Mouse (Mus musculus): Measurements from ENCODE around the gene Gm45234. TPM values are rescaled to one million over a fixed set of nuclear protein-coding genes. Genes with fewer than 3 reads are reported as not detected.

Gm45234 gene
- polyA plus RNA-seq, 2 experiments: not detected

- no peaks in the 10 kb centered on the region for H3K27me3 ChIP-seq (ENCODE audit: control insufficient read depth, insufficient read depth, low read length)
- no peak overlapping the region for H3K4me2 ChIP-seq (ENCODE audit: low read depth)
- H3K9ac ChIP-seq (replicated peaks): no peak overlapping the region
- no peak overlapping the region for H3K27ac ChIP-seq
- ATAC-seq (ENCODE audit: insufficient read depth): no peak
- DNase-seq (ENCODE audit: low read depth in 3 of 3, low spot score in 3 of 3): no peak
- 87% methylated on average over 2 of the region's 2 CpGs for WGBS (ENCODE audit: insufficient replicate concordance)
- TF ChIP-seq CTCF (IDR thresholded peaks at IDR 0.05; ENCODE audit: low read depth) (no peak), EP300 (IDR thresholded peaks at IDR 0.05; ENCODE audit: low read depth) (no peak)
- peaks cover 0 to 2% of the 10 kb centered on the region in 2 experiments; a peak in 2 of 4 replicates for H3K4me1 ChIP-seq (replicated peaks; ENCODE audit: control insufficient read depth in 2 of 2, insufficient read depth in 2 of 2, low read length in 1 of 2)
- H3K9me3 ChIP-seq (ENCODE audit: control insufficient read depth, low read length): no peaks in the 10 kb centered on the region
- peaks cover 84% of the 10 kb centered on the region for H3K36me3 ChIP-seq (replicated peaks; ENCODE audit: control insufficient read depth, insufficient read depth, low read depth)
- no peak overlapping the region for H3K4me3 ChIP-seq (ENCODE audit: insufficient read depth in 1 of 2, low read depth in 2 of 2, low read length in 2 of 2)
Observed at GRCm38 (mm10) chr6:124704417-124704816, 51.4 kb downstream of the Gm45234 start.

GRCm38 (mm10) chr6:124703789-124704188, 52.0 kb downstream of the Gm45234 start:
- H3K27ac ChIP-seq: no peak overlapping the region
- peaks cover 0 to 2% of the 10 kb centered on the region in 2 experiments; a peak in 1 of 4 replicates for H3K4me1 ChIP-seq (replicated peaks; ENCODE audit: control insufficient read depth in 2 of 2, insufficient read depth in 2 of 2, low read length in 1 of 2)
- whole genome bisulfite sequencing (ENCODE audit: insufficient replicate concordance): 42% methylated on average over 7 of the region's 7 CpGs
- no peak for TF ChIP-seq EP300 (IDR thresholded peaks at IDR 0.05; ENCODE audit: low read depth)
- TF ChIP-seq CTCF (IDR thresholded peaks at IDR 0.05; ENCODE audit: low read depth): no peak
- H3K9ac ChIP-seq (replicated peaks): no peak overlapping the region
- no peaks in the 10 kb centered on the region for H3K9me3 ChIP-seq (ENCODE audit: control insufficient read depth, low read length)
- no peak for DNase-seq (ENCODE audit: low read depth in 3 of 3, low spot score in 3 of 3)
- no peak for ATAC-seq (ENCODE audit: insufficient read depth)
- H3K4me3 ChIP-seq (ENCODE audit: insufficient read depth in 1 of 2, low read depth in 2 of 2, low read length in 2 of 2): no peak overlapping the region
- no peak overlapping the region for H3K4me2 ChIP-seq (ENCODE audit: low read depth)
- H3K36me3 ChIP-seq (replicated peaks; ENCODE audit: control insufficient read depth, insufficient read depth, low read depth): peaks cover 90% of the 10 kb centered on the region
- H3K27me3 ChIP-seq (ENCODE audit: control insufficient read depth, insufficient read depth, low read length): no peaks in the 10 kb centered on the region

- Histone ChIP-seq H3K4me2 (ENCODE audit: low read depth) (no peak overlapping the region), H3K4me1 (replicated peaks; ENCODE audit: control insufficient read depth in 2 of 2, insufficient read depth in 2 of 2, low read length in 1 of 2) (no peaks in the 10 kb centered on the region), H3K27ac (no peak overlapping the region), H3K4me3 (ENCODE audit: insufficient read depth in 1 of 2, low read depth in 2 of 2, low read length in 2 of 2) (no peak overlapping the region), H3K9ac (replicated peaks) (no peak overlapping the region), H3K36me3 (replicated peaks; ENCODE audit: control insufficient read depth, insufficient read depth, low read depth) (peaks cover 88% of the 10 kb centered on the region), H3K9me3 (ENCODE audit: control insufficient read depth, low read length) (no peaks in the 10 kb centered on the region), H3K27me3 (ENCODE audit: control insufficient read depth, insufficient read depth, low read length) (no peaks in the 10 kb centered on the region)
- ATAC-seq (ENCODE audit: insufficient read depth) (peak; percentile 55; the same call in 1 of the 2 replicates), DNase-seq (ENCODE audit: low read depth in 3 of 3, low spot score in 3 of 3) (peak in 1 of 3 experiments; percentile 54)
- TF ChIP-seq EP300 (IDR thresholded peaks at IDR 0.05; ENCODE audit: low read depth): no peak
- TF ChIP-seq CTCF (IDR thresholded peaks at IDR 0.05; ENCODE audit: low read depth): peak; percentile 91
- 47% methylated on average over 3 of the region's 3 CpGs for WGBS (ENCODE audit: insufficient replicate concordance)
Observed at GRCm38 (mm10) chr6:124702784-124703103, 53.1 kb downstream of the Gm45234 start.

GRCm38 (mm10) chr6:124702102-124702783, 53.6 kb downstream of the Gm45234 start:
- H3K4me1 ChIP-seq (replicated peaks; ENCODE audit: control insufficient read depth in 2 of 2, insufficient read depth in 2 of 2, low read length in 1 of 2): no peaks in the 10 kb centered on the region
- H3K27ac ChIP-seq: no peak overlapping the region
- 81% methylated on average over 17 of the region's 17 CpGs for WGBS (ENCODE audit: insufficient replicate concordance)
- ATAC-seq (ENCODE audit: insufficient read depth) (no peak; the same call in 1 of the 2 replicates), DNase-seq (ENCODE audit: low read depth in 3 of 3, low spot score in 3 of 3) (no peak)
- no peaks in the 10 kb centered on the region for H3K9me3 ChIP-seq (ENCODE audit: control insufficient read depth, low read length)
- TF ChIP-seq EP300 (IDR thresholded peaks at IDR 0.05; ENCODE audit: low read depth): no peak
- peak; percentile 28; the same call in 1 of the 2 replicates for TF ChIP-seq CTCF (IDR thresholded peaks at IDR 0.05; ENCODE audit: low read depth)
- H3K4me3 ChIP-seq (ENCODE audit: insufficient read depth in 1 of 2, low read depth in 2 of 2, low read length in 2 of 2): no peak overlapping the region
- H3K36me3 ChIP-seq (replicated peaks; ENCODE audit: control insufficient read depth, insufficient read depth, low read depth): peaks cover 84% of the 10 kb centered on the region
- no peak overlapping the region for H3K4me2 ChIP-seq (ENCODE audit: low read depth)
- no peak overlapping the region for H3K9ac ChIP-seq (replicated peaks)
- H3K27me3 ChIP-seq (ENCODE audit: control insufficient read depth, insufficient read depth, low read length): no peaks in the 10 kb centered on the region

GRCm38 (mm10) chr6:124701338-124701737, 54.5 kb downstream of the Gm45234 start:
- Histone ChIP-seq H3K4me1 (replicated peaks; ENCODE audit: control insufficient read depth in 2 of 2, insufficient read depth in 2 of 2, low read length in 1 of 2) (no peaks in the 10 kb centered on the region), H3K4me2 (ENCODE audit: low read depth) (no peak overlapping the region), H3K27me3 (ENCODE audit: control insufficient read depth, insufficient read depth, low read length) (no peaks in the 10 kb centered on the region), H3K27ac (no peak overlapping the region), H3K9ac (replicated peaks) (no peak overlapping the region), H3K9me3 (ENCODE audit: control insufficient read depth, low read length) (no peaks in the 10 kb centered on the region), H3K4me3 (ENCODE audit: insufficient read depth in 1 of 2, low read depth in 2 of 2, low read length in 2 of 2) (no peak overlapping the region), H3K36me3 (replicated peaks; ENCODE audit: control insufficient read depth, insufficient read depth, low read depth) (peaks cover 76% of the 10 kb centered on the region)
- ATAC-seq (ENCODE audit: insufficient read depth) (no peak), DNase-seq (ENCODE audit: low read depth in 3 of 3, low spot score in 3 of 3) (no peak)
- no peak for TF ChIP-seq EP300 (IDR thresholded peaks at IDR 0.05; ENCODE audit: low read depth)
- peak; percentile 47 for TF ChIP-seq CTCF (IDR thresholded peaks at IDR 0.05; ENCODE audit: low read depth)
- 81% methylated on average over 8 of the region's 8 CpGs for WGBS (ENCODE audit: insufficient replicate concordance)

All from liver, embryonic 14.5 days (tissue).